Mouse (Mus musculus) T-helper 17 cell (primary cell): ENCODE results near the gene Gm3336.

Experiments used
- in situ Hi-C, 2 experiments: fragments of 300-600 bp; cut with MboI, MseI; formaldehyde crosslinking; loops; 1 replicate in 1 of 2; 2 replicates in 1 of 2; pipeline ENCODE4 v1.15.1; 2025; ENCODE audit warnings: high pct_unique_total_duplicates in 2 of 2

Gm3336 gene

DNA sequence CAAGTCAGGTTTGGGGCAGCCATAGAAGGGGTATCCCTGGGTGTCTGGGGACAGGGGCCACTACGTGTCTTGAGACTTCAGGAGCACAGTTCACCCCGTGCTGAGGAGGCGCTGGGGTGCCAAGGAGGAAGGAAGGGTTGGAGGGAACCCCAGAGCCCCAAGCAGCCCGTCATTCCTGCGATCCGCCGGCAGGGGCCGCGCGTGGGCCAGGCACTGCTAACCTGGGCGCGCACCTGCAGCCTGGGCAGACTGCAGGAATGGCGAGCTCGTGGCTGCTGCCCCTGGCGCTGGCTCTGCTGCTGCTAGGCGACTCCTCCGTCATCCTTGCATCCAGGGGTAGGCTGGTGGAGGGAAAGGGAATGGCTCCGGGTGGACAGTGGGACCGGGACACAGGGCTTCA is at the start of gene Gm3336:
TSS of gene Gm3336 (plus strand) at position 247 of the 400 bp plus-strand sequence.
- in situ Hi-C loops: loop anchor here in 1 of 2 experiments (5.0 kb wide), 1 partner anchor 124 kb away; no protein-coding TSS in a partner anchor

- in situ Hi-C loops: no loop called here
Observed at GRCm38 (mm10) chr8:70671615-70672324, 46.6 kb upstream of the Gm3336 start.

GRCm38 (mm10) chr8:70672325-70673078 is 45.8 kb upstream of the Gm3336 start:
- in situ Hi-C loops: no loop called here

DNA sequence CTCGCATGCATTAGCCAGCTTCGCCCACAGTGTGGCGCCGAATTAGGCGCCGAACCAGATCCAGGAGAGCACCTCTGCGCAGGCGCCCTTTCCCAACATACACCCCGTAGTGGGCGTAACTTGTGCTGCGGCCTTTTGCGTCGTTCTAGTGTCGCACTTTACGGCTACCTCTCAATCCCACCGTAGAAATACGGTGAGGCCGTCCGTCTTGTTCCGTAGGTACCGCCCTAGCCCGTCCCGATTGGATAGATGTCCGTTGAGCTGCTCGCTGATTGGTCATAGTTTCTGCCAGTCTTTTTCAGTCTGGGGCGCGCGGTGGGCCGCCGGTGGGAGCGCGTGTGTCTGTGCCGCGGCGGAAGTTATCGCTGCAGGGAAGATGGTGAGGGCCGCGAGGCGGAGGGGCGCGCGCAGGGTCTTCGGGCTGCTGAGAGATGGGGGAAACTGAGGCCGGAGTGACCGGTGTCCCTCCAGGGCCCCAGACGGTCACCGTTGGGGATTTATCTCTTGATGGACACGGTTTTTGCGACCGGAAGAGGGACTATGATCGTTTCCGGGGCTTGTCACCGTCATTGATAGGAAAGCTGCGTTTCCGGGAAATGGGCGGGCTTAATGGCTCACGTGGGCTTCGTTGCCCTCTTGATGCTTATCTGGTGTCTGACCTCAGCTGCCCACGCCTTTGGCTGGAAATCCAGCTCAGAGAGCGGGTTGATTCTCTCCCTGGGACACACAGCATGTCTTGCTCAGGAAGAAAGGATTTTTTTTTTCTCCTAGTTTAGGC is 45.1 kb upstream of the Gm3336 start, which contains the start of gene Lsm4:
TSS of gene Lsm4 (plus strand) at position 170 of the 778 bp plus-strand sequence.
- in situ Hi-C loops: no loop called here

DNA sequence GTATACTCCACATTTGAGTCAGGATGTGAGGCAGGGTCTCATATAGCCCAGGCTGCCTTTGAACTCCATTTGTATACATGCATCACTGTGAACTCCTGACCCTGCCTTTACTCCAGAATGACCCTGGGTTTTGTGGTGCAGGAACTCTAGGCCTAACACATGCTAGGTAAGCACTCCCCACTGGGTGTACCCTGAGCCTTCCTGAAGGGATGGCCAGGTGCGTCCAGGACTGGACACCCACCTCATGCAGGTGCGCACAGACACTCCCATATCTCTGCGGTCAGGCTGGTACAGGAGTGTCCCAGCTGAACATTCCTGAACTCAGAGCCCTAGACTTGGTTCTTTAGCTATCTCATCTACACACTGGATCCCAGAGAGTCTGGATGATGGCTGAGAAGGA is 44.2 kb upstream of the Gm3336 start:
- in situ Hi-C loops: no loop called here

DNA sequence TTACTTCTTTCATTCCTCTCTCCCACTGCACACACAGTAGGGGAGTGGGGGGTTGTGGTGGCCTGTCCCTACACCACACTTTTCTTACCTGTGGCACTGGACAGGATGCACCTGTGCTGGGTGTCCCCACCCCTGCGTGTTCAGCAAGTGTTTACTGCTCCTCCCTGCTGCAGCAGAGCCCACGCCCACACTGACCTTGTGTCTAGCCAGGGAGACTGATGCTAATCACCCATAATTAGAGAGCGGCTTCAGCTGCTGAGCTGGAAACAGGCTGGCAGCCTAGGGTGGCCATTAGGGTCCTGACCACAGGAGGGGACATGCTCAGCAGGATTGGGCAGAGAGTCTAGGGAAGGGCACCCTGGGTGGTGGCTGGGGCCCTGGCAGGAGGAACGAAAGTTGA is 43.6 kb upstream of the Gm3336 start:
- in situ Hi-C loops: no loop called here

GRCm38 (mm10) chr8:70675336-70675735 is 43.0 kb upstream of the Gm3336 start:
- in situ Hi-C loops: no loop called here

- in situ Hi-C loops: no loop called here
Observed at GRCm38 (mm10) chr8:70677451-70678080, 40.8 kb upstream of the Gm3336 start.

DNA sequence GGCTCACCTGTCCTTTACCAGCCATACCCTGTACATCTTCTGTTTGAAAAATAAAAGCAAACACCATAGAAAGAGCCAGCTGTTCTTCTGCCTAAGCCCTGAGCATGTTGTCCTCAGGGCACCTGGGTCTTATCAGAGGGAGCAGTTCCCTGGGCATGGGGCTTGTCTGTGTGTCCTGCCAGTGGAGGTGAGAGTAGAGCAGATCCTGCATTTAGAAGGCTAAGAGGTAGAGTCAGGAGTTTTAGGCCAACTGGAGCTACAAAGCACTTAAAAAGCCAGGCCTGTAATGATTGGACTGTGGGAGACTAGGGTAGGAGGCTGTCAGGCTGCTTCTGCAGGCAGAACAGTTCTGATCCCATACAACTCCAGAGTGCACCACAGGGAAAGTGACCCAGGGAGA is 39.7 kb upstream of the Gm3336 start:
- in situ Hi-C loops: no loop called here

- in situ Hi-C loops: no loop called here
Observed at GRCm38 (mm10) chr8:70679404-70679803, 38.9 kb upstream of the Gm3336 start.

DNA sequence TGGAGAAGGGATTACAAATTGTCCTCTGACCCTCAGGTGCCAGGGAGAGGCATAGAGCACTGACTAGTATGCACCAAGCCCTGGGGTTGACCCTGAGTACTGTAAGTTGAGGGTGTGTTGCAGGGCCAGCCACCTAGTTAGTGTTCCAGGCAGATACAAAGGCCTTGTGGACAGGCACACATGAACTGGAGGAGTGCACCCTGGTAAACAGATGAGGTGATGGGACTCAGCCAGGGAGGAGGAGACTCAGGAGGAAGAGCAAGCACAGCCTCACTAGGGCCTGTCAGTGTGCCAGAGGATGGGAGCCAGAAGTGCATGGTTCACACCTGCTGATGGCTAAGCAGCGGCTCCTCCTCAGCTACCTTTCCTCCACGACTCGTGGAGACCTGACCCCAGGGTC is 38.3 kb upstream of the Gm3336 start:
- in situ Hi-C loops: no loop called here

DNA sequence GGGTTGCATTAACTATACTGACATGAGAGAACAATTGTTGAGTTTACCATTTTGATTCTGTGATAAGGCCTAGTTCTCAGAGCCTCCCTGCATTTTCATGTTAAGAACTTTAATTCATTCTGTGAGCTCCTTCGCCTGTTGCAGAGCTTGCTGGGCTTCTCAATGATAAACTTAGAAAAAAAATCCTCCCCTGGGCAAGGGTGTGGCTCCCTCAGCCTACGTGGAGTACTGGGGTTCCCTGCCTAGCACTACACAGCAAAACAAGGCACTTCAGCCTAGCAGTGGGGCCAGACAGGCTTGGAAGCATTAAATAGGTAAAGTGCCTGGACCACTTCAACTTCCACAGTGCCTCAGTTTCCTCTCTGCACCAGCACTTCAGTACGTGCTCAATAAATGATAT is 36.9 kb upstream of the Gm3336 start:
- in situ Hi-C loops: no loop called here

GRCm38 (mm10) chr8:70682193-70682592 is 36.1 kb upstream of the Gm3336 start:
- in situ Hi-C loops: no loop called here

GRCm38 (mm10) chr8:70682692-70683091 is 35.7 kb upstream of the Gm3336 start:
- in situ Hi-C loops: no loop called here

- in situ Hi-C loops: no loop called here
Observed at GRCm38 (mm10) chr8:70684291-70684690, 34.1 kb upstream of the Gm3336 start.

- in situ Hi-C loops: no loop called here
Observed at GRCm38 (mm10) chr8:70687576-70687975, 30.8 kb upstream of the Gm3336 start.

GRCm38 (mm10) chr8:70688136-70688535 is 30.2 kb upstream of the Gm3336 start:
- in situ Hi-C loops: no loop called here

- in situ Hi-C loops: no loop called here
Observed at GRCm38 (mm10) chr8:70689892-70690390, 28.4 kb upstream of the Gm3336 start.

GRCm38 (mm10) chr8:70691230-70691629 is 27.1 kb upstream of the Gm3336 start:
- in situ Hi-C loops: no loop called here

DNA sequence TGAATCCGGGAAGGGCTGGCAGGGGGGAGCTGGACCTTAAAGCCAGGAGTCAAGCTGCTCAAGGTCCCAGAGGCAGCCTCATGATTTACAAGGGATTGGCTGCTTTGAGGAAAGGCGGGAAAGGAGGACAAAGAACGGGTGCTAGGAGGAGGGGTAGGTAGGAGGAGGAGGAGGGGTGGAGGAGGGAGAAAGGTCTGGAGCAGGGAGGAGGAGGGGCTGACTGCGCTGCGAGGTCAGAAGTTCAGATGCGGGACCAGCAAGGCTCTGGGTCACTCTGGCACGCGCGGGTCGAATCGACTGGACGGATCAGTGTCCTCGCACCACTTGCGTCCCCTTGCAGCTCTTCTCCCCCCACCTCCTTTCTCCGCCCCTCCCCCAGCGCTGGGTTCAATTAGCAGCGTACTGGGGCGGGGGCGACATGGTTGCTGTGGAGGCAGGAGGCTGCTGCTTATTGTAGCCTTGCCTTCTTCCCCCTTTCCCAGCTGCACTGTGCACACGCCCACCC is 26.6 kb upstream of the Gm3336 start:
- in situ Hi-C loops: no loop called here

GRCm38 (mm10) chr8:70693636-70694035 is 24.7 kb upstream of the Gm3336 start:
- in situ Hi-C loops: no loop called here
